Mouse (Mus musculus): ENCODE data around the gene Il10ra.

GRCm38 (mm10) chr9:45294210-45295011 is 25.5 kb upstream of the Il10ra start:
- TF ChIP-seq CTCF (IDR thresholded peaks at IDR 0.05; ENCODE audit: low read depth, low read length) (no peak), POLR2A (IDR thresholded peaks at IDR 0.05; ENCODE audit: borderline replicate concordance, low read depth, low read length) (no peak)
